Comparison of ENCODE assay signal across 19 mouse cellular contexts in genomic region chr13:94877211-94877590, GRCm38 (mm10). TPM values are rescaled to one million over a fixed set of nuclear protein-coding genes. Genes with fewer than 3 reads are reported as not detected.
DNase-seq lines count a peak whose midpoint lies in the region; ATAC-seq and TF ChIP-seq lines count a peak whose summit lies in the region.
"Had no signal": no experiment of that assay in that cellular context is flagged by ENCODE, and none has a peak within 500 bp of the region (broad histone marks: within the 10 kb centered on the region; RNA-seq: fewer than 3 reads in every experiment).

No protein-coding gene starts in this region.

- H3K9me3 ChIP-seq in ES-E14 (ENCODE audit: control insufficient read depth, insufficient read depth, low read depth, low read length) = no peaks in the 10 kb centered on the region
- no peaks in the 10 kb centered on the region for H3K9me3 ChIP-seq in embryonic facial prominence, embryonic 10.5 days
- H3K9me3 ChIP-seq in hindbrain, embryonic 14.5 days (ENCODE audit: control insufficient read depth, low read length) = no peaks in the 10 kb centered on the region
- no peaks in the 10 kb centered on the region for H3K9me3 ChIP-seq in midbrain, embryonic 15.5 days
- H3K9me3 ChIP-seq: heart, embryonic 15.5 days had no signal

- DNase-seq in ES-E14 (ENCODE audit: low read depth, low spot score) (no peak), adipocyte (ENCODE audit: low spot score) (no peak)
- DNase-seq in embryonic facial prominence, embryonic 10.5 days (ENCODE audit: low spot score) = peak; percentile 45
- DNase-seq in hindbrain, embryonic 14.5 days (ENCODE audit: low spot score) = no peak
- no peak for DNase-seq in lung, postnatal 14 days
- DNase-seq in kidney, postnatal 25 days = no peak
- no peak for DNase-seq in left cerebral cortex, adult 11 months (ENCODE audit: low spot score)
- DNase-seq: cerebellum, adult 11-12 months; gastrocnemius, postnatal 25 days; kidney, postnatal 14 days; spleen, adult 18-20 months; thymus, adult 18-20 months had no signal

- WGBS in embryonic facial prominence, embryonic 10.5 days = under 1% methylated on average over 27 of the region's 27 CpGs
- WGBS in hindbrain, embryonic 14.5 days = 1% methylated on average over 27 of the region's 27 CpGs
- 1% methylated on average over 27 of the region's 27 CpGs for WGBS in midbrain, embryonic 15.5 days

- H3K9ac ChIP-seq in ES-E14 (ENCODE audit: insufficient read depth, low read depth, low read length, poor library complexity, severe bottlenecking) = no peak overlapping the region
- peak overlapping the region; percentile 18 for H3K9ac ChIP-seq in hindbrain, embryonic 14.5 days
- no peak overlapping the region for H3K9ac ChIP-seq in midbrain, embryonic 15.5 days
- H3K9ac ChIP-seq: heart, embryonic 15.5 days had no signal

- peak overlapping the region; percentile 8 to 16; a peak in 3 of 4 replicates for H3K4me3 ChIP-seq in ES-E14 (ENCODE audit: insufficient read depth in 1 of 2, low read depth in 1 of 2, low read length in 2 of 2, poor library complexity in 1 of 2, severe bottlenecking in 1 of 2)
- H3K4me3 ChIP-seq in embryonic facial prominence, embryonic 10.5 days = no peak overlapping the region
- H3K4me3 ChIP-seq in hindbrain, embryonic 14.5 days (replicated peaks; ENCODE audit: low read length) = peak overlapping the region; percentile 26
- peak overlapping the region; percentile 8; the same call in 1 of the 2 replicates for H3K4me3 ChIP-seq in midbrain, embryonic 15.5 days
- H3K4me3 ChIP-seq: heart, embryonic 15.5 days had no signal

- H3K36me3 ChIP-seq in ES-E14 (ENCODE audit: control insufficient read depth, insufficient read depth, low read length, poor library complexity, severe bottlenecking) = no peaks in the 10 kb centered on the region
- no peaks in the 10 kb centered on the region for H3K36me3 ChIP-seq in embryonic facial prominence, embryonic 10.5 days (replicated peaks)
- H3K36me3 ChIP-seq in hindbrain, embryonic 14.5 days (replicated peaks; ENCODE audit: control insufficient read depth, insufficient read depth) = no peaks in the 10 kb centered on the region
- no peaks in the 10 kb centered on the region for H3K36me3 ChIP-seq in midbrain, embryonic 15.5 days (replicated peaks)
- H3K36me3 ChIP-seq: heart, embryonic 15.5 days had no signal

- H3K4me2 ChIP-seq in hindbrain, embryonic 14.5 days (replicated peaks) = no peak overlapping the region
- H3K4me2 ChIP-seq in midbrain, embryonic 15.5 days = no peak overlapping the region
- H3K4me2 ChIP-seq: heart, embryonic 15.5 days had no signal

- H3K27ac ChIP-seq in ES-E14 (ENCODE audit: insufficient read depth, low read depth, low read length, poor library complexity, severe bottlenecking) = no peak overlapping the region
- no peak overlapping the region for H3K27ac ChIP-seq in embryonic facial prominence, embryonic 10.5 days (replicated peaks)
- H3K27ac ChIP-seq in hindbrain, embryonic 14.5 days = peak overlapping the region; percentile 80
- H3K27ac ChIP-seq in midbrain, embryonic 15.5 days = no peak overlapping the region
- H3K27ac ChIP-seq: heart, embryonic 15.5 days had no signal

- in situ Hi-C loops in ES-E14 (cut with MboI; ENCODE audit: low sequenced_read_pairs in 2 of 2, unreplicated experiment in 2 of 2) = no loop called here

- no peaks in the 10 kb centered on the region; a peak in 1 of 4 replicates for H3K4me1 ChIP-seq in ES-E14 (ENCODE audit: control insufficient read depth in 2 of 2, insufficient read depth in 2 of 2, low read length in 2 of 2, poor library complexity in 1 of 2)
- peaks cover 18% of the 10 kb centered on the region for H3K4me1 ChIP-seq in embryonic facial prominence, embryonic 10.5 days
- no peaks in the 10 kb centered on the region for H3K4me1 ChIP-seq in hindbrain, embryonic 14.5 days (replicated peaks; ENCODE audit: control insufficient read depth, insufficient read depth, low read length)
- H3K4me1 ChIP-seq in midbrain, embryonic 15.5 days = no peaks in the 10 kb centered on the region; the same call in 1 of the 2 replicates

- peak; percentile 41; the same call in 1 of the 2 replicates for ATAC-seq in hindbrain, embryonic 14.5 days (ENCODE audit: low FRiP score)
- peak; percentile 8; the same call in 1 of the 2 replicates for ATAC-seq in midbrain, embryonic 15.5 days (replicated peaks)

- H3K27me3 ChIP-seq in embryonic facial prominence, embryonic 10.5 days (replicated peaks; ENCODE audit: low read depth, poor library complexity, severe bottlenecking) = peaks cover 100% of the 10 kb centered on the region
- H3K27me3 ChIP-seq in hindbrain, embryonic 14.5 days (ENCODE audit: control insufficient read depth, insufficient read depth, low read length) = peaks cover 91% of the 10 kb centered on the region
- peaks cover 72% of the 10 kb centered on the region for H3K27me3 ChIP-seq in midbrain, embryonic 15.5 days (replicated peaks)
- H3K27me3 ChIP-seq: CH12.LX had no signal

TF ChIP-seq in ES-E14, 5 proteins besides CTCF, POLR2A, EP300 and RAD21:
- TF ChIP-seq HCFC1 (IDR thresholded peaks at IDR 0.05; ENCODE audit: borderline replicate concordance, insufficient read depth, low read length) = 0 out of 2 replicates have a peak, but pooled peaks have one; percentile 30
- no peak for TF ChIP-seq ZNF384 (IDR thresholded peaks at IDR 0.05; ENCODE audit: low read depth, low read length)
- TF ChIP-seq CHD2 (IDR thresholded peaks at IDR 0.05; ENCODE audit: low read depth, low read length) = no peak
- TF ChIP-seq ZC3H11A (IDR thresholded peaks at IDR 0.05; ENCODE audit: borderline replicate concordance, low read depth, low read length) = no peak
- TF ChIP-seq MAFK (IDR thresholded peaks at IDR 0.05; ENCODE audit: insufficient read depth, low read depth, low read length) = no peak

RNA-seq across cellular contexts. Expression of gene Otp, which starts 1.8 kb away (rescaled TPM):
- not detected in 2 replicates for total RNA-seq in ES-E14 (2012; rRNA removed)
- 0.47 and 0.78 TPM in 2 replicates for polyA plus RNA-seq in embryonic facial prominence, embryonic 10.5 days (2016; fragmentation: Nextera tagmentation; extraction: Ambion mirVana)
- 9.2 and 10.6 TPM in 2 replicates for polyA plus RNA-seq in hindbrain, embryonic 14.5 days (2014; fragmentation: Nextera tagmentation; extraction: Ambion mirVana)
- 2.3 and 4.7 TPM in 2 replicates for polyA plus RNA-seq in midbrain, embryonic 15.5 days (2015; fragmentation: Nextera tagmentation; extraction: Ambion mirVana)
- total RNA-seq: adrenal gland, postnatal 4 days; CH12.LX; gastrocnemius, postnatal 25 days; liver, adult 2 months had no signal
- polyA plus RNA-seq: heart, embryonic 15.5 days; intestine, embryonic 14.5 days; liver, adult 2 months; lung, embryonic 16.5 days had no signal
